Mouse (Mus musculus) ES-E14 (cell line): Measurements from ENCODE around the gene Fbxo6. TPM values are rescaled to one million over a fixed set of nuclear protein-coding genes. Genes with fewer than 3 reads are reported as not detected.

Experiments
- DNase-seq: peaks from one replicate; pipeline ENCODE4 v3.0.0-alpha.2; 2013; ENCODE audit warnings: low read depth, low spot score
- H3K27ac ChIP-seq: 2 replicates; pipeline ENCODE4 v1.5.1; 2012; ENCODE audit warnings: low read depth, mild to moderate bottlenecking, low read length, moderate library complexity, mixed read lengths; ENCODE audit not compliant: poor library complexity, insufficient read depth, severe bottlenecking
- H3K36me3 ChIP-seq: 2 replicates; pipeline ENCODE4 v1.6.1; 2012; ENCODE audit warnings: mild to moderate bottlenecking, low read length, moderate library complexity, mixed read lengths; ENCODE audit not compliant: control insufficient read depth, poor library complexity, insufficient read depth, severe bottlenecking
- H3K4me1 ChIP-seq, 2 experiments: fragments of 150-350 bp in 1 of 2; sonication (generic) in 1 of 2; 2 replicates each; pipeline ENCODE4 v1.6.1; 2012; ENCODE audit warnings: low read length in 2 of 2, mild to moderate bottlenecking in 1 of 2, mixed read lengths in 1 of 2; ENCODE audit not compliant: control insufficient read depth in 2 of 2, insufficient read depth in 2 of 2, poor library complexity in 1 of 2
- H3K4me3 ChIP-seq, 2 experiments: fragments of 150-350 bp in 1 of 2; sonication (generic) in 1 of 2; 2 replicates each; pipeline ENCODE4 v1.5.1; 2012; ENCODE audit warnings: low read length in 2 of 2, low read depth in 1 of 2, mild to moderate bottlenecking in 1 of 2, mixed read lengths in 1 of 2; ENCODE audit not compliant: insufficient read depth in 1 of 2, poor library complexity in 1 of 2, severe bottlenecking in 1 of 2
- H3K9ac ChIP-seq: 2 replicates; pipeline ENCODE4 v1.6.1; 2012; ENCODE audit warnings: low read depth, mild to moderate bottlenecking, low read length, mixed read lengths; ENCODE audit not compliant: poor library complexity, insufficient read depth, severe bottlenecking
- H3K9me3 ChIP-seq: fragments of 150-350 bp; sonication (generic); 2 replicates; pipeline ENCODE4 v1.6.1; 2012; ENCODE audit warnings: low read depth, mild to moderate bottlenecking, low read length; ENCODE audit not compliant: control insufficient read depth, insufficient read depth
- CHD2 ChIP-seq: IDR thresholded peaks from 2 replicates; pipeline ENCODE4 v1.6.1; 2014; ENCODE audit warnings: mild to moderate bottlenecking, low read depth, low read length, inconsistent platforms
- HCFC1 ChIP-seq: IDR thresholded peaks from 2 replicates; pipeline ENCODE4 v1.6.1; 2012; ENCODE audit warnings: low read length, inconsistent platforms, borderline replicate concordance; ENCODE audit not compliant: insufficient read depth
- MAFK ChIP-seq: IDR thresholded peaks from 2 replicates; pipeline ENCODE4 v1.6.1; 2014; ENCODE audit warnings: mild to moderate bottlenecking, low read depth, low read length, inconsistent platforms; ENCODE audit not compliant: insufficient read depth
- ZC3H11A ChIP-seq: IDR thresholded peaks from 2 replicates; pipeline ENCODE4 v1.6.1; 2012; ENCODE audit warnings: low read depth, mild to moderate bottlenecking, inconsistent platforms, low read length, borderline replicate concordance
- ZNF384 ChIP-seq: IDR thresholded peaks from 2 replicates; pipeline ENCODE4 v1.6.1; 2012; ENCODE audit warnings: low read depth, low read length, inconsistent platforms
- in situ Hi-C, 2 experiments: fragments of 600-800 bp; cut with MboI; formaldehyde crosslinking; loops; one replicate each; pipeline ENCODE4 v1.15.1; 2025; ENCODE audit warnings: low sequenced_read_pairs in 2 of 2, inconsistent platforms in 1 of 2; ENCODE audit not compliant: unreplicated experiment in 2 of 2
- total RNA-seq: library from RNA; depleted of rRNA; stranded (reverse); fragments of 300-350 nt; gene quantifications from 2 replicates; pipeline ENCODE4 v1.2.3, GENCODE M21; 2012

Gene Fbxo6
- total RNA-seq, 1 experiment, result 43.8 TPM

GRCm38 (mm10) chr4:148168287-148168686, 16.3 kb upstream of the Fbxo6 start:
- DNase-seq, result no peak
- Histone ChIP-seq H3K4me3 (no peak overlapping the region), H3K27ac (no peak overlapping the region), H3K4me1 (peaks cover 0 to 15% of the 10 kb centered on the region in 2 experiments; a peak in 2 of 4 replicates), H3K9ac (no peak overlapping the region), H3K36me3 (no peaks in the 10 kb centered on the region), H3K9me3 (no peaks in the 10 kb centered on the region)
- in situ Hi-C loops, result loop anchor here in 1 of 2 experiments (5.0 kb wide), 1 partner anchor 56 kb away; no protein-coding TSS in a partner anchor
- TF ChIP-seq MAFK (peak; percentile 91), ZC3H11A (no peak)

- Histone ChIP-seq H3K4me3 (no peak overlapping the region), H3K27ac (no peak overlapping the region), H3K36me3 (no peaks in the 10 kb centered on the region), H3K4me1 (peaks cover 0 to 15% of the 10 kb centered on the region in 2 experiments; a peak in 2 of 4 replicates), H3K9me3 (no peaks in the 10 kb centered on the region), H3K9ac (no peak overlapping the region)
- DNase-seq, result no peak
- in situ Hi-C loops, result loop anchor here in 1 of 2 experiments (5.0 kb wide), 1 partner anchor 55 kb away; no protein-coding TSS in a partner anchor
- TF ChIP-seq MAFK (no peak), ZNF384 (no peak)
Measured at GRCm38 (mm10) chr4:148166986-148167385, 15.0 kb upstream of the Fbxo6 start.

GRCm38 (mm10) chr4:148166431-148166830, 14.5 kb upstream of the Fbxo6 start:
- in situ Hi-C loops, result loop anchor here in 1 of 2 experiments (5.0 kb wide), 1 partner anchor 54 kb away; no protein-coding TSS in a partner anchor
- Histone ChIP-seq H3K36me3 (no peaks in the 10 kb centered on the region), H3K9ac (no peak overlapping the region), H3K4me3 (no peak overlapping the region), H3K4me1 (peaks cover 0 to 16% of the 10 kb centered on the region in 2 experiments; a peak in 2 of 4 replicates), H3K9me3 (no peaks in the 10 kb centered on the region), H3K27ac (no peak overlapping the region)
- TF ChIP-seq ZNF384 (no peak), MAFK (no peak), ZC3H11A (no peak), CHD2 (no peak), HCFC1 (no peak)
- DNase-seq, result no peak

- Histone ChIP-seq H3K9ac (no peak overlapping the region), H3K4me1 (peaks cover 0 to 22% of the 10 kb centered on the region in 2 experiments; a peak in 2 of 4 replicates), H3K27ac (no peak overlapping the region), H3K9me3 (no peaks in the 10 kb centered on the region), H3K36me3 (no peaks in the 10 kb centered on the region), H3K4me3 (peak overlapping the region in 1 of 2 experiments; percentile 31; a peak in 1 of 4 replicates)
- TF ChIP-seq CHD2 (no peak), ZC3H11A (no peak), ZNF384 (no peak), HCFC1 (no peak), MAFK (no peak)
- in situ Hi-C loops, result loop anchor here in 1 of 2 experiments (5.0 kb wide), 1 partner anchor 53 kb away; no protein-coding TSS in a partner anchor
- DNase-seq, result no peak
Measured at GRCm38 (mm10) chr4:148165551-148165950, 13.6 kb upstream of the Fbxo6 start.

GRCm38 (mm10) chr4:148164461-148164860, 12.5 kb upstream of the Fbxo6 start:
- TF ChIP-seq ZC3H11A (no peak), ZNF384 (no peak), HCFC1 (no peak), CHD2 (no peak), MAFK (no peak)
- Histone ChIP-seq H3K4me3 (peak overlapping the region; percentile 44 to 56; a peak in 2 of 4 replicates), H3K9me3 (no peaks in the 10 kb centered on the region), H3K27ac (no peak overlapping the region), H3K36me3 (no peaks in the 10 kb centered on the region), H3K4me1 (peaks cover 0 to 19% of the 10 kb centered on the region in 2 experiments; a peak in 2 of 4 replicates), H3K9ac (no peak overlapping the region)
- DNase-seq, result no peak
- in situ Hi-C loops, result no loop called here
